Mouse (Mus musculus): ENCODE data around the gene Tagln2. TPM values are rescaled to one million over a fixed set of nuclear protein-coding genes. Genes with fewer than 3 reads are reported as not detected.

Gene Tagln2
- polyA plus RNA-seq, 1 experiment = 771 TPM

DNA sequence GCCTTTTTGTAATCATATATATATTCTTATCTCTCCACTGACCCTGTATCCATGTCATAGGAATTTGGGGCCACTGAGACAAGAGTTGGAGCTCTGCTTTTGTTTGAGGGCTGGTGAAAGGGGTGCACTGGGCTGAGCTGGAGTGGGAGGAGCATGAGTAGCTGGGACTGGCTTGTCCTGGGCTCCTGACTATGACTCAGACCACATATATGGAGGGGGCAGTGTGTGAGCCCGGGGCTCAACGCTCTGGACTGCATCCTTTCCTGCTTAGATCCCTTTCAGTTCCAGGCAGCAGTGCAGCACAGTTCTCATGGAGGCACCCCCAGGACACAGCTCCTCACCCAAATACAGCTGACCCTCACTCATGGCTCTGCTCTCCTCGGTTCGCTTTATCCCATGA, 46.2 kb downstream of the Tagln2 start:
- Histone ChIP-seq H3K36me3 (ENCODE audit: control insufficient read depth, insufficient read depth) (no peaks in the 10 kb centered on the region), H3K79me3 (ENCODE audit: low read depth) (no peaks in the 10 kb centered on the region), H3K27me3 (ENCODE audit: control insufficient read depth, insufficient read depth, insufficient read length) (peaks cover 8% of the 10 kb centered on the region), H3K4me3 (ENCODE audit: insufficient read depth, poor library complexity, severe bottlenecking) (no peak overlapping the region), H3ac (ENCODE audit: control insufficient read depth, insufficient read length, low read depth) (no peak overlapping the region), H3K79me2 (ENCODE audit: control insufficient read depth, insufficient read depth) (no peaks in the 10 kb centered on the region)
- no peak for TF ChIP-seq MAX (IDR thresholded peaks at IDR 0.05)
- TF ChIP-seq MYOD1 (IDR thresholded peaks at IDR 0.05; ENCODE audit: control insufficient read depth, insufficient read length, low read depth) = no peak
- no peak for TF ChIP-seq CEBPB (IDR thresholded peaks at IDR 0.05; ENCODE audit: low read depth)
- no peak for TF ChIP-seq CTCF (IDR thresholded peaks at IDR 0.05; ENCODE audit: control insufficient read depth, insufficient read depth, insufficient read length)
- TF ChIP-seq MYOG (IDR thresholded peaks at IDR 0.05; ENCODE audit: control insufficient read depth, extremely low read depth, insufficient read length) = no peak
- no peak for TF ChIP-seq FOSL1 (IDR thresholded peaks at IDR 0.05; ENCODE audit: insufficient read depth, low read length, poor library complexity, severe bottlenecking)
- TF ChIP-seq USF1 (IDR thresholded peaks at IDR 0.05; ENCODE audit: low read depth) = no peak

DNA sequence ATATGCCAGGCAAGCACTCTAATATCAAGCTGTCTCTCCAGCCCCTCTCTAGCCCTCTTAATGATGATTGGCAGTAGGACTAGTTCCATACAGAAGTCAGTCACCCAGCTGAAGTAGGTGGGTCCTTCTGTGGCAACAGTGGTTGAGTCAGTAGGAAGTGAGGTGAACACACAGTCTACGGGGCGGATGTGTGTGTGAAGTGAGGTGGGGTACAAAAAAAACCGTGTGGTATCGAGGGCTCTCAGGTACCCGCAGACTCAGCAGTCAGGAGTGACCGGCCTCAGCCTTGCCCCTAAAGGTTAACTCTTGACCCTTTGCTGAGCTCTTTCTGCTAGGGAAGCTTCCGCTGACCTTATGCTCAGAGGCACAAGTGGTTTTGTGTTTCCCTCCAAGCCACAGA, 48.7 kb downstream of the Tagln2 start:
- TF ChIP-seq CEBPB (IDR thresholded peaks at IDR 0.05; ENCODE audit: low read depth) (no peak), USF1 (IDR thresholded peaks at IDR 0.05; ENCODE audit: low read depth) (no peak), MYOD1 (IDR thresholded peaks at IDR 0.05; ENCODE audit: control insufficient read depth, insufficient read length, low read depth) (no peak)
- Histone ChIP-seq H3K4me3 (ENCODE audit: insufficient read depth, poor library complexity, severe bottlenecking) (no peak overlapping the region), H3K36me3 (ENCODE audit: control insufficient read depth, insufficient read depth) (no peaks in the 10 kb centered on the region), H3K79me2 (ENCODE audit: control insufficient read depth, insufficient read depth) (no peaks in the 10 kb centered on the region), H3K79me3 (ENCODE audit: low read depth) (no peaks in the 10 kb centered on the region), H3ac (ENCODE audit: control insufficient read depth, insufficient read length, low read depth) (no peak overlapping the region), H3K27me3 (ENCODE audit: control insufficient read depth, insufficient read depth, insufficient read length) (peaks cover 7% of the 10 kb centered on the region)

DNA sequence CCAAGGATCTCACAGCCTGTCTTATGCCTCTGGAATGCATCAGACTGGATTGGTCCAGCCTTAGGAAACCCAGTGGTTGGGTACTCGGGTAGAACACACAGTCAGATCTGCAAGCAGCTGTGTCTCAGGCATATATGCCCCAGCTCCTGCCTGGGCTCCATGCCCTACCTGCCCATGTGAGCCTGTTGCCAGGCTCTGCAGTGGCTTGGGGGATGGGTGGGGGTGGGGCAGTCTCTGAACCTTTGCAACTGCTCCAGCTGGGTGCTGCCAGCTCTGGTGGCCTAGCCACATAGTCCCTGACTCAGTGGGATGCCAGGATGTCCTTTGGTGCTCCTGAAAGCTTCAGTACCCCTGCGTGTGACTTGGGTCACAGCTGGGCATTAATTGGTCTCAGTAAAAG, 49.5 kb downstream of the Tagln2 start:
- Histone ChIP-seq H3K36me3 (ENCODE audit: control insufficient read depth, insufficient read depth) (no peaks in the 10 kb centered on the region), H3K27me3 (ENCODE audit: control insufficient read depth, insufficient read depth, insufficient read length) (peaks cover 4% of the 10 kb centered on the region)

DNA sequence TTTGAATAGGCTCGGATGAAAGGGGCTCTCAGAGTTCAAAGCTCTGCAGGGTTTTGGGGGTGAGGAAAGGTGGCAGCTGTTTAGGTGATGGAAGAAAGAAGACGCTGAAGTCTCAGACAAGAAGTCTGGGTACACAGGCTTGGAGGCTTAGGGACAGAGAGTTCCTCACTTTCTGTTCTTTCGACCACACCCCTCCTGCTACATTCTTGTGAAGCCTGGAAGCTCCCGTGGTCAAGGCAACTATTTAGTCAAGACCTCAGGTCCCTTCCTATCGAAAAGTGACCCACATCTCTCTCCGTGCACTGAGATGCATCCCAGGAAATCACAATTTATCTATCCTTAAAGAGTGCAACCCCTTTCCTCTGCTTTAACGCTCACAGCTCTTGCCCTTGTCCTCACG, 49.9 kb downstream of the Tagln2 start:
- Histone ChIP-seq H3K36me3 (ENCODE audit: control insufficient read depth, insufficient read depth) (no peaks in the 10 kb centered on the region), H3K79me2 (ENCODE audit: control insufficient read depth, insufficient read depth) (no peaks in the 10 kb centered on the region), H3K4me3 (ENCODE audit: insufficient read depth, poor library complexity, severe bottlenecking) (no peak overlapping the region), H3K27me3 (ENCODE audit: control insufficient read depth, insufficient read depth, insufficient read length) (peaks cover 4% of the 10 kb centered on the region), H3ac (ENCODE audit: control insufficient read depth, insufficient read length, low read depth) (no peak overlapping the region), H3K79me3 (ENCODE audit: low read depth) (no peaks in the 10 kb centered on the region)
- TF ChIP-seq CEBPB (IDR thresholded peaks at IDR 0.05; ENCODE audit: low read depth) = no peak
- no peak for TF ChIP-seq MAX (IDR thresholded peaks at IDR 0.05)
- no peak for TF ChIP-seq USF1 (IDR thresholded peaks at IDR 0.05; ENCODE audit: low read depth)
- TF ChIP-seq MYOD1 (IDR thresholded peaks at IDR 0.05; ENCODE audit: control insufficient read depth, insufficient read length, low read depth) = no peak
- no peak for TF ChIP-seq FOSL1 (IDR thresholded peaks at IDR 0.05; ENCODE audit: insufficient read depth, low read length, poor library complexity, severe bottlenecking)
- no peak for TF ChIP-seq CTCF (IDR thresholded peaks at IDR 0.05; ENCODE audit: control insufficient read depth, insufficient read depth, insufficient read length)
- TF ChIP-seq MYOG (IDR thresholded peaks at IDR 0.05; ENCODE audit: control insufficient read depth, extremely low read depth, insufficient read length) = no peak

More for the DNA sequence above, 49.5 kb downstream of the Tagln2 start:
- no peak for TF ChIP-seq FOSL1 (IDR thresholded peaks at IDR 0.05; ENCODE audit: insufficient read depth, low read length, poor library complexity, severe bottlenecking)
- no peak overlapping the region for H3K4me3 ChIP-seq (ENCODE audit: insufficient read depth, poor library complexity, severe bottlenecking)
- H3ac ChIP-seq (ENCODE audit: control insufficient read depth, insufficient read length, low read depth) = no peak overlapping the region
- no peaks in the 10 kb centered on the region for H3K79me2 ChIP-seq (ENCODE audit: control insufficient read depth, insufficient read depth)
- H3K79me3 ChIP-seq (ENCODE audit: low read depth) = no peaks in the 10 kb centered on the region

DNA sequence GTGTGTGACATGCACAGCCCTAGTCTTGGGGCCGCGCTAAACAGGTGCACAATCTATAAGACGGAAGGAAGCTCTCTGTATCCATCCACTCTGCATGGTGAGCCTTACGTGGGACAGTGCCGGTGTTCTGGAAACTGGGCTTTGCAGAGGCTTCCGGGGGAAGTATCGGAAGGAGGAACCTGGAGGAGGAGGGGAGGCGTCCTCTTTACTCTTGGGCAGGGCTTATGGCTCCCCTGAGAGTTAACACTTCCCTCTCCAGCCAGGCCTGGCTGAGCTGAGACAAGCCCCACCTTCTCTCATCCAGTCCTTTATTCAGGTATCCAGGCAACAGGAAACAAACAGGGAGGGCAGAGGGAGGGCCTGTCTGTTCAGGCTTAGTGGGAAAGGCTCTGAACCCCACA, 50.7 kb downstream of the Tagln2 start:
- Histone ChIP-seq H3K4me3 (ENCODE audit: insufficient read depth, poor library complexity, severe bottlenecking) (no peak overlapping the region), H3ac (ENCODE audit: control insufficient read depth, insufficient read length, low read depth) (no peak overlapping the region), H3K79me2 (ENCODE audit: control insufficient read depth, insufficient read depth) (no peaks in the 10 kb centered on the region), H3K36me3 (ENCODE audit: control insufficient read depth, insufficient read depth) (no peaks in the 10 kb centered on the region), H3K79me3 (ENCODE audit: low read depth) (no peaks in the 10 kb centered on the region), H3K27me3 (ENCODE audit: control insufficient read depth, insufficient read depth, insufficient read length) (peaks cover 4% of the 10 kb centered on the region)
- no peak for TF ChIP-seq MYOG (IDR thresholded peaks at IDR 0.05; ENCODE audit: control insufficient read depth, extremely low read depth, insufficient read length)
- no peak for TF ChIP-seq CTCF (IDR thresholded peaks at IDR 0.05; ENCODE audit: control insufficient read depth, insufficient read depth, insufficient read length)
- TF ChIP-seq MAX (IDR thresholded peaks at IDR 0.05) = no peak

DNA sequence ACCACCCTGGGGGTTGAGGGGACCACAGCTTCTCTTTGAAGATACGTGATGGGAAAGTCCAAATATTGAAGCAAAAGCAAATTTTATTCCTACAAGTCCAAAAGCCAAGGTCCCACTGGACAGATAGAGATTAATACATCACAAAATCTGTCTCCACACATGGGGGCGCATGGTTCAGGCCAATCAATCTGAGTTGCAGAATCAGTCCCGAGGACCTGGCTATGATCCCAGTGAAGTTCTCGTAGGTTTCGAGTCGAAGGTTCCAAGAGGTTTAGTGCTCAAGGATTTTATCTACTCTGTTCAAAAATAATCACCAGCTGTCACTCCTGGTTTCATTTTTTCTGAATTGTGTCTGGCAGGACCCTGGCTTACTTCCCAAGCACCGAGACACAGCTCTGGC, 51.2 kb downstream of the Tagln2 start:
- Histone ChIP-seq H3K79me3 (ENCODE audit: low read depth) (no peaks in the 10 kb centered on the region), H3K36me3 (ENCODE audit: control insufficient read depth, insufficient read depth) (no peaks in the 10 kb centered on the region), H3K4me3 (ENCODE audit: insufficient read depth, poor library complexity, severe bottlenecking) (no peak overlapping the region), H3K27me3 (ENCODE audit: control insufficient read depth, insufficient read depth, insufficient read length) (peaks cover 4% of the 10 kb centered on the region), H3ac (ENCODE audit: control insufficient read depth, insufficient read length, low read depth) (no peak overlapping the region), H3K79me2 (ENCODE audit: control insufficient read depth, insufficient read depth) (no peaks in the 10 kb centered on the region)
- TF ChIP-seq USF1 (IDR thresholded peaks at IDR 0.05; ENCODE audit: low read depth) = no peak
- no peak for TF ChIP-seq MYOD1 (IDR thresholded peaks at IDR 0.05; ENCODE audit: control insufficient read depth, insufficient read length, low read depth)
- TF ChIP-seq CEBPB (IDR thresholded peaks at IDR 0.05; ENCODE audit: low read depth) = no peak
- no peak for TF ChIP-seq CTCF (IDR thresholded peaks at IDR 0.05; ENCODE audit: control insufficient read depth, insufficient read depth, insufficient read length)
- TF ChIP-seq MYOG (IDR thresholded peaks at IDR 0.05; ENCODE audit: control insufficient read depth, extremely low read depth, insufficient read length) = no peak
- TF ChIP-seq FOSL1 (IDR thresholded peaks at IDR 0.05; ENCODE audit: insufficient read depth, low read length, poor library complexity, severe bottlenecking) = no peak
- no peak for TF ChIP-seq MAX (IDR thresholded peaks at IDR 0.05)
